Mouse (Mus musculus) erythroblast, adult 5-6 weeks (primary cell): Measurements from ENCODE around the gene Ttpal. TPM values are rescaled to one million over a fixed set of nuclear protein-coding genes. Genes with fewer than 3 reads are reported as not detected.
A peak's percentile ranks its signal among the peaks of the same experiment; 100 is the strongest.

Experiments used
- ATAC-seq: replicated peaks from 2 replicates; pipeline ENCODE4 v1.8.0; 2016; ENCODE audit warnings: moderate number of reproducible peaks, mild to moderate bottlenecking, moderate TSS enrichment, inconsistent platforms; ENCODE audit not compliant: poor library complexity, low FRiP score, severe bottlenecking
- total RNA-seq, 2 experiments: library from RNA; stranded (forward) in 1 of 2; stranded (reverse) in 1 of 2; fragments of 150-400 nt in 1 of 2; fragments of 200-764, 138-1000 nt in 1 of 2; gene quantifications; 2 replicates each; pipeline versions ENCODE4 v1.2.3 to v1.2.4; 2015 to 2017; ENCODE audit warnings: low replicate concordance in 2 of 2

The Ttpal gene
- total RNA-seq, 2 experiments from 2014 or later: 5.5 to 10.0 TPM

GRCm38 (mm10) chr2:163590211-163590610 lies 11.9 kb upstream of the Ttpal start:
- ATAC-seq: no peak

DNA sequence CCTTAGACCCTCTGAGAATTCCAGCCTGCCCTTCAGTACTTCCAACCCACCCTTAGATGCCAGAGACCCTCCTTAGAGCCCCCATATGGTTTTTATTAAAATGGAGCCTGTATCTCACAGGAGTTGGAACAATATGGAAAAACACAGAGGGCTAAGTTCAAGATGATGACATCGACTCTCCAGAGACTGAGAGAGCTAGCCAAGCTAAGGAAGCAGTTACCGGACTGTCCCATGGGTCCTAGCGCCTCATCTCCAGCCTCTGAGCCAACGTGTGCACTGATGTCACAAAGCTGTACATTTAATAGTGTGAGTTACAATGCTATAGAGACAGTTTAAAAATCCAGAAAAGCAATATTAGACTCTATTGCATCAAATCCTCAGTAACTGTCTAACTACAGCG lies 11.1 kb upstream of the Ttpal start:
- no peak for ATAC-seq

DNA sequence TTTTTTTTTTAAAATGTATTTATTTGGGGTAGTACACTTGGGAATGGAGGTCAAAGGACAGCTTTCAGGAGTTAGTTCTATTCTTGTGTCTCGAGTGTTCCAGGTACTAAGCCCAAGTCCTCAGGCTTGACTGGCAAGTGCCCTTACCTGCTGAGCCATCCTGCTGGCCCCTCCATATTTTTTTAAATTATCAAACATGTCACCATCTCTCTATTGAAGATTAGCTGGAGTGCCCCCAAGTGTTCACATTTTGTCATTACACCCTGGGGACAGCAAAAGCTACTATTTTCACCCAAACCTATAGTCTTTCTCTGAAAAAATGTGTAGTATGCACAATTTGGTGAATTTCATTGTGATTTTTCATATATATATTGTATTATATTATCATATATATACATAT lies 10.0 kb upstream of the Ttpal start:
- no peak for ATAC-seq

GRCm38 (mm10) chr2:163593636-163594282 lies 8.4 kb upstream of the Ttpal start:
- ATAC-seq: no peak

- ATAC-seq: no peak
These were observed 7.0 kb upstream of the Ttpal start for GRCm38 (mm10) chr2:163595119-163595518.

- no peak for ATAC-seq
These were observed 5.8 kb upstream of the Ttpal start for GRCm38 (mm10) chr2:163596057-163596872.

DNA sequence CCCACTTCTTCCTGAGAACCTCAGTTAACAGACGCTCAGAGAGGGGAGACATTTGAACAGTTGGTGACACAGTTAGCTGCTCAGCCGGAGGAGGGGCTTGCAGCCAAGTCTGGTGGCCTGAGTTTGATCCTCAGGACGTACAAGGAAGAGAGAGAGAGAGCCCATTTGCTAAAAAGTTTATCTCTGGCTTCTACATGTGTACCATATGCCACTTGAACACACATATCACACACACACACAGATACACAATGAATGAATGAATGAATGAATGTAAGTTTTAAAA lies 5.3 kb upstream of the Ttpal start:
- ATAC-seq: no peak

DNA sequence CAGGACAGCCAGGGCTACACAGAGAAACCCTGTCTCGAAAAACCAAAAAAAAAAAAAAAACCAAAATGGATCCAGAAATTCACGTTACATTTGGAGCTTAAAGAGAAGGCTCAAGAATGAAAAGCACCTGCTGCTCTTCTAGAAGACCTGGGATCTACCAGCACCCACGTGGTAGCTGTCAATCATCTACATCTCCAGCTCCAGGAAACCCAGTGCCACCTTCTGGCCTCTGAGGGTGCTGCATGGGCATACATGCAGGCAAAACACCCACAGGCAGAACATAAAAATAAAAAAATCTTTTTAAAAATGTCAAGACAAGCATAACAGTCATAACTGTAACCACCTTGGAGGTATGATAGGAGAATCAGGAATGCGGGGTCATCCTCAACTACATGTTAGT lies 4.5 kb upstream of the Ttpal start:
- ATAC-seq: no peak

- peak; percentile 62 for ATAC-seq
These were observed 2.9 kb upstream of the Ttpal start for GRCm38 (mm10) chr2:163599226-163599625.

GRCm38 (mm10) chr2:163601066-163601465 lies 1.0 kb upstream of the Ttpal start:
- ATAC-seq: no peak

GRCm38 (mm10) chr2:163601712-163602100 lies 408 bp upstream of the Ttpal start:
- no peak for ATAC-seq

GRCm38 (mm10) chr2:163606161-163606560 lies 4.0 kb downstream of the Ttpal start:
- no peak for ATAC-seq

- no peak for ATAC-seq
These were observed 5.9 kb downstream of the Ttpal start for GRCm38 (mm10) chr2:163608008-163608407.

DNA sequence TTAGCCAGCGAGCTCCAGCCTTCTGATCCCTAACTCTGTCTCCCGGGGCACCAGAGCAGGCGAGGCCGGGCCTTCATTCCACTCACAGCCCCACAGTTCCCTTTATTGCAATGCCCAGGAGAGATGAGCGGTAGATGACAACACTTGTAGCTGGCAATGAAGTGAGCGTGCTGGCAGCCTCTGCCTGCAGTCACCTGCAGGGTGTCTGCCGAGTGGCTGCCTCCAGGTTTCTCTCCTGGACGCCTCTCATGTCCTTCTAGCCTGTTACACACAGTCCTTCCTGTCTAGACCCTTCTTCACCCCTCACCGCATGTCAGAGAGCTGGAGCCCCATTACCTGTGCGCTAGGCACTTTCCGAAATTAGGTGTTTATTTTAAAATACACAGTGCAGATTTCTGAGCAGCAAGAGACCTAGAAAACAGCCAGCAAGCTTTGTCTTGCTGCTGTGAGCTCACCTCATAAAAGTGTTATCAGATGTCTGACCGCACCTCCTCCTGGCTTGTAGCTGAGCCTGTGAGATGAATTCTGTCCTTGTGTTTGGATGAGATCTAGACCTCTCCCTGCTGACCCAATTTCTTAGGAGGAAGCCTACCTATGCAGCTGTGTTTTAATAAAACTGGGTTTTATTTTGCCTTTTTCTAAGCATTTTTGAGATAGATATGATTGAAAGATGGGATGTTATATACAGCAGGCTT lies 7.3 kb downstream of the Ttpal start:
- ATAC-seq: no peak

GRCm38 (mm10) chr2:163611176-163611575 lies 9.1 kb downstream of the Ttpal start:
- ATAC-seq: no peak

- ATAC-seq: no peak
These were observed 11.1 kb downstream of the Ttpal start for GRCm38 (mm10) chr2:163613206-163613605.

DNA sequence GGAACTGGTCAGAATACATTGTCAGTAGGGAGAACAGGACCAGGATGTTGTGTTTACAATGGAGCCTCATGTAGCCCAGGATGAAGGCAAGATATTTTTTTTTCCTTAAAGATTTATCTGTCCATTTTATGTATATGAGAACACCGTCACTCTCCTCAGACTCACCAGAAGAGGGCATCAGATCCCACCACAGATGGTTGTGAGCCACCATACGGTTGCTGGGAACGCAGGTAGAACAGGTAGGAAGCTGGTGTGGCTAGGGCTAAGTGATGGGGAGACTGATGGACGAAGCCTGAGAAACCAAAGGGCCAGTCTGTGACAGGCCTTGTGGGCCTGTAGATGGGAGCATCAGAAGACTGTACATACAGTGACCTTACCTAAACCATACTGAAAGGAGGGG lies 11.9 kb downstream of the Ttpal start:
- no peak for ATAC-seq

- ATAC-seq: no peak
These were observed 13.3 kb downstream of the Ttpal start for GRCm38 (mm10) chr2:163615401-163615800.

- ATAC-seq: no peak
These were observed 14.0 kb downstream of the Ttpal start for GRCm38 (mm10) chr2:163615906-163616651.

DNA sequence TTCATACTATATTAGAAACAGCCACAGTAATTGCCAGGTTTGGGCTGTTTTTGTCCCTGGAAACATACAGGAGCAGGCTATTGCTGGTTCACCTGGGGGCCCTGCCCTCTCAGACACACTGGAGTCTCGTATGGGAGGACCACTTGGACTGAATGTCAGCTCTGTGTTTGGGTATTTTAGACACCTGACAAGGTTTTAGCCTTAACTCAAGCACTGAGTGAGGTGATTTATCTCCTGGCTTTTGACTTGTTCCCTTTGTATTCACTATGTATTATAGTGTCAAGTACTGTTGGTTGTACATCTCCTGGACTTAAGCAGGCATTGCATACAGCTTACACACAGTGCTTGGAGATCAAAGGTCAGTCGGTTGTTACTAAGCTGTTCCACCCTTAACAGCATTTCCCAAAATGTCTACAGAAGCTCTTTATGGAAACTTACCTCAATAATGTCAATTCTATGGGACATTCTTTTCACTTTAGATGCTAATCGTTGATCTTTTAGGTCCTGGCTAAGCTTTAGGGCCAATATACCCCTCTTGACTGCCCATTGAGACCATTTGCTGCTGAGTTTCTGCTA lies 14.6 kb downstream of the Ttpal start:
- 0 out of 2 replicates have a peak, but pooled peaks have one; percentile 7 for ATAC-seq
